Mouse (Mus musculus): ENCODE data around the gene LTO1.

DNA sequence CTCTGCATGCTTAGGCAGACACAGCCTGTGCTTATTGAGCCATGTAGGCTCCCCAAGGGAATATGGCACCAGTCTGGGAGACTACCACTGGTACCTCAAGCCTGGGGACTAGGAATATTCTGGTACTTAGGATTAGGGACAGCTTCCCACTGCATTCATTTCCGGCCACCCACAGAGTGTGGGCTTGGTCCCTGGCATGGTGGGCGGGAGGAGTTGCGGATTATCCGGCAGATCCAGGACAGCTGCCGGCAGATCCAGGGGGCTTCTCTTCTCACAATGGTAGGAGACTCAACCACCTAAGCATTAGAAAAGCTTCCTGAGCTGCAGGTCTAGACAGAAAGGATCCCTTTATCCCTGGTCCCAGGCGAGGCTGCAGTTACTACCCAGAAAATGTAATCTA is 16.4 kb upstream of the LTO1 start:
- TF ChIP-seq CTCF (IDR thresholded peaks at IDR 0.05; ENCODE audit: insufficient read depth, low read length), result no peak
- TF ChIP-seq POLR2A (IDR thresholded peaks at IDR 0.05; ENCODE audit: borderline replicate concordance, extremely low read depth, low read depth, low read length), result no peak

Measured in lung, adult 2 months (tissue).